23 mouse cellular contexts compared by ENCODE assay signal in genomic region chr12:72050821-72051220, GRCm38 (mm10). TPM values are rescaled to one million over a fixed set of nuclear protein-coding genes. Genes with fewer than 3 reads are reported as not detected.
"Had no signal": no experiment of that assay in that cellular context is flagged by ENCODE, and none has a peak within 500 bp of the region (broad histone marks: within the 10 kb centered on the region; RNA-seq: fewer than 3 reads in every experiment).

No protein-coding gene starts in this region.

- DNase-seq: gastrocnemius, adult 2 months; gastrocnemius, postnatal 10 days; gastrocnemius, postnatal 25 days; heart, adult 18-20 months; heart, postnatal 10 days; heart, postnatal 4 days; kidney, adult 18-20 months; kidney, adult 8-10 months; kidney, postnatal 10 days; kidney, postnatal 25 days; kidney, postnatal 4 days; left cerebral cortex, postnatal 4 days had no signal

- H3K9me3 ChIP-seq: heart, embryonic 10.5 days; intestine, embryonic 15.5 days; limb, embryonic 15.5 days; liver, embryonic 12.5 days had no signal

- H3K4me1 ChIP-seq: hindbrain, embryonic 12.5 days; intestine, embryonic 15.5 days; limb, embryonic 13.5 days; limb, embryonic 15.5 days; liver, embryonic 12.5 days had no signal

- H3K27me3 ChIP-seq: heart, embryonic 12.5 days; hindbrain, embryonic 12.5 days; intestine, embryonic 15.5 days; limb, embryonic 15.5 days; liver, embryonic 12.5 days had no signal

- H3K9ac ChIP-seq: heart, embryonic 12.5 days; hindbrain, embryonic 12.5 days; hindbrain, embryonic 14.5 days; intestine, embryonic 15.5 days; limb, embryonic 13.5 days; limb, embryonic 15.5 days; liver, embryonic 12.5 days; liver, embryonic 14.5 days had no signal

- H3K36me3 ChIP-seq: heart, embryonic 10.5 days; heart, embryonic 12.5 days; hindbrain, embryonic 10.5 days; hindbrain, embryonic 12.5 days; intestine, embryonic 15.5 days; limb, embryonic 13.5 days; limb, embryonic 15.5 days; liver, embryonic 12.5 days had no signal

- H3K4me3 ChIP-seq: gastrocnemius, adult 2 months; heart, embryonic 10.5 days; heart, embryonic 12.5 days; hindbrain, embryonic 10.5 days; hindbrain, embryonic 12.5 days; intestine, embryonic 15.5 days; limb, embryonic 13.5 days; limb, embryonic 15.5 days; liver, embryonic 12.5 days had no signal

- H3K27ac ChIP-seq: gastrocnemius, adult 2 months; heart, embryonic 10.5 days; hindbrain, embryonic 10.5 days; hindbrain, embryonic 12.5 days; hindbrain, embryonic 14.5 days; intestine, embryonic 15.5 days; limb, embryonic 13.5 days; limb, embryonic 15.5 days; liver, embryonic 12.5 days; liver, embryonic 14.5 days had no signal

RNA-seq across cellular contexts. Expression of gene Gpr135, which starts 20.1 kb away (rescaled TPM):
- polyA plus RNA-seq: inflammation-experienced regulatory T-cells, adult 6 months had no signal
